Mouse (Mus musculus) fat pad, adult 2 months (tissue): ENCODE measurements around the gene Cep55.

Experiments
- DNase-seq: peaks from one replicate; pipeline ENCODE4 v3.0.0-alpha.2; 2011; ENCODE audit warnings: low read depth, low spot score; ENCODE audit errors: extremely low read depth

The Cep55 gene

GRCm38 (mm10) chr19:38043281-38043981 lies 11.4 kb upstream of the Cep55 start, which contains the start of gene Myof:
TSS of gene Myof (minus strand) at chr19:38043577.
- no peak for DNase-seq

DNA sequence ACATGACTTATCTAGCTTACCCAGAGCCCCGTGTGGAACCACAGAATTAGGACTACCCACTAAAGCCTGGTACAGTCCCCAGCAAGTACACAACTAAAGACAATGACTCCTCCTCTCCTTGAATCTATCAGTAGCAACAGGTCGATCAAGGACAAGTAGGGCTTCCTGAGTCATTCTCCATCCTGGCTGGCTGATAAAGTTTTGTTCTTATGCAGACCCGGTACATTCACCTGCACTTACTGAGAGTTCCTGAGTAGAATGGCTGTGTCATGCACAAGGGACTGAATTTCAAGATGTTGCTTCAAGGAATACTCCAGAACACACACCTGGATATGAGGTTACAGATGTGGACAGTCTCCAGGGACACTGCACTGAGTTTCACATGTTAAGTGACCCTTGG lies 9.6 kb upstream of the Cep55 start:
- no peak for DNase-seq

DNA sequence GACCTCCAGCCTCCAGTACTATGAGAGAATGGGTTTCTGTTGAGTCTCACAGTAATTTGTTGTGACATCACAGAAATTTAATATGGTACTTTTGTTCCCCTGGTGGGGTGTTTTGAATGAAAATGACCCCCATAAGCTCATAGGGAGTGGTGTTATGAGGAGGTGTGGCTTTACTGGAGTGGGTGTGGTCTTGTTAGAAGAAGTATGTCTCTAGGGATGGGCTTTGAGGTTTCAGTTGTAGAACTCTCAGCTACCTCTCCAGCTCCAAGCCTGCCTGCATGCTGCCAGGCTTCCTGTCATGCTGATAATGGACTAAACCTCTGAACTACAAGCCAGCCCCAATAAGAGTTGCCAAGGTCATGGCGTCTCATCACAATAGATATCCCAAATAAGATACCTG lies 5.1 kb upstream of the Cep55 start:
- no peak for DNase-seq

- no peak for DNase-seq
Measured at GRCm38 (mm10) chr19:38053227-38054041, 1.4 kb upstream of the Cep55 start.

DNA sequence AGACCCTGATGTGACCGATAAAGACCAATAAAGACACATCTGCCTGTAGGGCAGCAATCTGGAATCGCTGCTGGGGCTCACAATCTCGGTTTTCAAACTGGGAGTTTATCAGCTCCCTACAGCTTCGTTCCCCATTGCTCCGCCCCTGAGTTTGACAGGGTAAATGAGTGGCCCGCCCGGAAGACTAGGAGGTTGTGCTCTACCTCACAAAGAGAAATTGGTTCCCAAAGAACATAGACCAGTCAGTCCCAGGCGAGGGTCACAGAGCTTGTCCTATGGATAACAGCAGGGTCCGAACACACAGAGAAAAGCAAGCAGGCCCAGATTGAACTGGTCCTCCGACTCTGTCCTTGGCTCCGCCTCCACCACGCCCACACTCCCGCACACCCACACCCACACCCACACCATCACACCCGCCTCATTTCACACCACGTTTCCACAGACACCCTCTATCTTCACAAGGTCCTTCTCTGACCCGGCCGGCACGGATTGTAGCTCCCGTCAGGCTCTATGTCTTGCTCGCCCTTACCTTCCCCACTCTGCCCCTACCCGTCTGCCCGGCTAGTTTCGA lies 577 bp upstream of the Cep55 start:
- DNase-seq: no peak

DNA sequence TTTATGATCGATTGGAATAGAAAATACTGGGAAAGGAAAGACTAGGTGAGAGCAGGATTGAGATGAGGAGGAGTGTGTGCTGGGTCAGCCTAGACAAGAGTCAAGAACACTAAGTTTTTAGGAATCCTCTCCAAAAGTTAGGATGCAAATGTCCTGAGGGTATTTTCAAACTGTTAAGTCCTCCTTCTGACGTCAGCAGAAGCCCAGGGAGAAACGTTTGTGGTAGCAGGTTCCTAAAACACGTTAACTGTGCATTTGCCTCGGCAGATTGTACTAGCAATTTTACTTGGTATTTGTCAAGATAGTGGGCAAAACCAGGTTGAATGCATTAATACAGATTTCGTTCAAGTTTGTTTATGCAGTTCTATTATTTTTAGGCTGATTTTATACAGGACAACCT lies 987 bp downstream of the Cep55 start:
- DNase-seq: no peak

GRCm38 (mm10) chr19:38056276-38056675 lies 1.5 kb downstream of the Cep55 start:
- DNase-seq: no peak

DNA sequence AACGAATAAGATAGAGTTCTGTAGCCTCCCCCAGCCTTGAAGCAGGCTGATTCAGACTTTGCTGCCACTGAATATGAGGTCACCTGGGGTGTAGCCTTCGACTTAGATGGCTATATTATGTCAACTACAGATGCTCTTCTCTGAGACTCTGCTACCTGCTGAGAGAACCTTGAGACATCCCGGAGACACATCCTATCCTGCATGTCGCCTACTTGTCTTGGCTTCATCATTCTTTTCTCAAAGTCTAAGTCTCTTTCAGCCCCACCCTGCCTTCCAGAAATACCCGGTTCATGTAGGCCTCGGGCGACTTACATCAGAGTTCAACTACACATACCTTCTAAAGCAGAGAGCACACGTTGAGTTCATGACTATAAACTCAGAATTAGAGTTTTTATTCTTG lies 2.1 kb downstream of the Cep55 start:
- DNase-seq: no peak

GRCm38 (mm10) chr19:38063201-38063600 lies 8.4 kb downstream of the Cep55 start:
- DNase-seq: no peak

DNA sequence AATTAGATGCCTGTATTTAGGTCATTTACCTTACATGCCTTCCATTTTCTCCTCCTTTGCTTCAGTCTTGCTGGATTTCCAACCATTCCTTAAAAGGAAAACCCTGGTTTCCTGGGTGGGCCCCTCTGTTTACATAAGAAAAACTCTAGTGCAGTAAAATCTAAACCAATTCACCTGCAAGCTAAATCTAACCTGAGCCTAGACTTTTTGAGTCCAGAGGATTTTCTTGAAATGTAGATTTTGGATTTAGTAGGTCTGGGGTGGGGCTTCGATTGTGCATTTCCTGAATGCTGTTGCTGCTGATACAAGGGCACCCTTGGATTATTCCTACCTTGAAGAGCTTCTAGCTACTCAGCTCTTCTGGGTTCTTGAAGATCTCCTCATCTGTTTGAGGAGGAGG lies 9.2 kb downstream of the Cep55 start:
- no peak for DNase-seq

DNA sequence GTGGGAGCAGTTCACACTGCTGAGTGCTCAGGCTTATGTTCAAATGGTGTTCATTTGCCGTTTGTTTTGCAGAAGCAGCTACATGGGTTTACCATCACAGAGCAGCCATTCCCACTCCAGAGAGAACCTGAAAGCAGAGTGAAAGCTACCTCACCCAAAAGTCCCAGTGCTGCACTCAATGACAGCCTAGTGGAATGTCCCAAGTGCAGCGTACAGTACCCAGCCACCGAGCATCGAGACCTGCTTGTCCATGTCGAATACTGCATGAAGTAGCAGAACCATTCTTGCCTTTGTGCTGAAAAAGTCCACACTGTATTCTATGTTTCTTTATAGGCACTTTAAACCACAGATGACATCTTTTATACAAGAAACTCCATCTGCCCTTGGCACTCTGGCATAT lies 18.4 kb downstream of the Cep55 start:
- no peak for DNase-seq

DNA sequence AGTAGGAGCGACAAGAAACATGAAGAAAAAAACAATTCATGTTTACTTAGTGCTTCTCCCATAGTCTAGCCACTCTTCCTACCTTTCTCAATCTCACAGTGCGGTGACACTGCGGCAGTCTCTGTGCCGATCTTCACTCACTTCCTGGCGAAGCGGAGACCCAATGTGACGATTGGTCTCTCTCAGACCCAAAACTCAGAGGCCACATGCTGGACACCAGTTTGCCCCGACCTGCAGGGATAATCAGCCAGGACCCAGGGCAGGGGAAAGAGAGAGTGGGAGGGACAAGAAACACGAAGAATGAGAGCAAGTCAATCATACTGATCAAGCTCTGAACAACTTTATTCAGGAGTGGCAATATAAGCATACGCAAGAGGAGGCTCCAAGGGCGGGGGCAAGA lies 20.2 kb downstream of the Cep55 start:
- DNase-seq: no peak

DNA sequence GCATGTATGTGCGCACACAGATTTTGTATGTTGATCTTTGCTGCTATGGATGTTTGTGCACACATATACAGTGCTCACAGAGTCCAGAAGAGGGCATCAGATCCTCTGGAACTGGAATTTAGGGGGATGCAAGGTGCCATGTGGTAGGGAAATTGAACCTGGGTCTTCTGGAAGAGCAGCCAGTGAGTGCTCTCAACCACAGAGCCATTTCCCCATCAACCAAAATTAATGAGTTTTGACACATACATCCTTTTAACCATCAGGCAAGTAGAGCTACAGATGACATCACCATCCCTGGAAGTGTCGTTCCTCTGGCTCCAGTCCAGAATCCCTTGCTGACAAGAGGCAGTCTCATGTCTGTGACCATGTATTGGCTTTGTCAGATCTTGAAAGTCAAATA lies 21.4 kb downstream of the Cep55 start:
- DNase-seq: no peak

- no peak for DNase-seq
Measured at GRCm38 (mm10) chr19:38077851-38078540, 23.2 kb downstream of the Cep55 start.

GRCm38 (mm10) chr19:38081361-38081760 lies 26.6 kb downstream of the Cep55 start:
- DNase-seq: no peak

GRCm38 (mm10) chr19:38082931-38083525 lies 28.2 kb downstream of the Cep55 start:
- no peak for DNase-seq

DNA sequence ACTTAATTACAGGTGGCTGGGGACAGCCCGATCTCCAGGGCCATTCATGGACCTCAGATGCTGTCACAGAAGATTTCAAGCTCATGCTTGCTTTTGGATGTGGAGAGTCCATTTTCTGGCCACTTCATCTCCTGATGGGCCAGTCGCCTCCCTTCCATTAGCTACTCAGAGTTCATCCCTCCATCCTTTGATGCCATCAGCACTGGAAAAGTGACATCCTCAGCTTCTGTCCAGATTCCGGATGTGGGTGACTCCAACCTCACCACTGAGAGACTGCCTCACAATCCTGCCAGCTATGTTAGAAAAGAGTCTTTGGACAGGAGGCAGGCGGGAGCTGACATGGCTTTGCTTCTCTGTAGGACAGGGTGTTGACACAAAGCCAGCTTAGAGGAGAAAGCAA lies 31.0 kb downstream of the Cep55 start:
- no peak for DNase-seq

GRCm38 (mm10) chr19:38086948-38087551 lies 32.2 kb downstream of the Cep55 start:
- peak; percentile 36 for DNase-seq

- DNase-seq: no peak
Measured at GRCm38 (mm10) chr19:38089358-38089757, 34.5 kb downstream of the Cep55 start.

GRCm38 (mm10) chr19:38091512-38091985 lies 36.7 kb downstream of the Cep55 start:
- no peak for DNase-seq

DNA sequence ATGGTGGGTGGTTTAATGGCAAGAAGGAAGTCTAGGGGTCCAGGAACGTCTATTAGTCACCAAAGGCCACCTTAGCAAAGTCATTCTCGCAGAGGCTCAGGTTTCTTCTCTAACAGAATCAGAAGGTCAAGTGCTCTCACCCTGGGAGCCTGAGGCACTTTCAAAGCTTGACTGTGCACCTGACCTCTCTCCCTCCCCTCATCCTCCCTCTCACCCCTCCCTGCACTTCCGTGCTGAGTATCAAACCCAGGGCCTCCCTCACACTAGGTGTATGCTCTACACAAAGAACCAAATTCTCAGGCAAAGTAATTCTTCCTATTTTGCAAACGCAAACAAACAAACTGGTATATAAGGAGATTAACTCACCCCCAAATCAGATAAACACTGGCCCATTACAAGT lies 41.4 kb downstream of the Cep55 start:
- DNase-seq: no peak
